Comparison of ENCODE assay signal across 35 mouse cellular contexts in genomic region chr10:42598615-42599014, GRCm38 (mm10). TPM values are rescaled to one million over a fixed set of nuclear protein-coding genes. Genes with fewer than 3 reads are reported as not detected.
"Had no signal": no experiment of that assay in that cellular context is flagged by ENCODE, and none has a peak within 500 bp of the region (broad histone marks: within the 10 kb centered on the region; RNA-seq: fewer than 3 reads in every experiment).

No protein-coding gene starts in this region.

- DNase-seq: gastrocnemius, postnatal 14 days; gastrocnemius, postnatal 36 days; heart, adult 18-20 months; heart, postnatal 10 days; kidney, adult 11 months; kidney, adult 2 months; kidney, adult 9 months; kidney, postnatal 14 days; kidney, postnatal 36 days; layer of hippocampus, adult 9-11 months; layer of hippocampus, postnatal 36 days; left cerebral cortex, postnatal 4 days; liver, embryonic 13.5 days; liver, postnatal 0 days had no signal

- H3K4me1 ChIP-seq: heart, embryonic 10.5 days; heart, embryonic 12.5 days; intestine, embryonic 15.5 days; kidney, embryonic 15.5 days; limb, embryonic 13.5 days; limb, embryonic 15.5 days; liver, embryonic 13.5 days; liver, embryonic 15.5 days had no signal

- H3K9me3 ChIP-seq: heart, embryonic 10.5 days; heart, embryonic 12.5 days; intestine, embryonic 15.5 days; kidney, embryonic 15.5 days; limb, embryonic 13.5 days; limb, embryonic 15.5 days; liver, embryonic 13.5 days; liver, embryonic 15.5 days had no signal

- H3K4me2 ChIP-seq: heart, embryonic 12.5 days; hindbrain, embryonic 14.5 days; intestine, embryonic 15.5 days; kidney, embryonic 15.5 days; limb, embryonic 13.5 days; limb, embryonic 15.5 days; liver, embryonic 13.5 days; liver, embryonic 15.5 days had no signal

- H3K27ac ChIP-seq: heart, embryonic 10.5 days; hindbrain, embryonic 14.5 days; intestine, embryonic 15.5 days; kidney, embryonic 15.5 days; kidney, postnatal 0 days; limb, embryonic 13.5 days; limb, embryonic 15.5 days; liver, embryonic 13.5 days; liver, embryonic 15.5 days had no signal

- H3K4me3 ChIP-seq: heart, embryonic 10.5 days; heart, embryonic 12.5 days; intestine, embryonic 15.5 days; kidney, embryonic 15.5 days; limb, embryonic 13.5 days; limb, embryonic 15.5 days; liver, embryonic 13.5 days; liver, embryonic 15.5 days had no signal

- H3K36me3 ChIP-seq: heart, embryonic 10.5 days; heart, embryonic 12.5 days; intestine, embryonic 15.5 days; kidney, embryonic 15.5 days; limb, embryonic 13.5 days; limb, embryonic 15.5 days; liver, embryonic 13.5 days; liver, embryonic 15.5 days had no signal

- ATAC-seq: hindbrain, embryonic 16.5 days; inflammation-experienced regulatory T-cells, adult 6 months; intestine, embryonic 15.5 days; liver, postnatal 0 days had no signal

- H3K9ac ChIP-seq: heart, embryonic 12.5 days; hindbrain, embryonic 14.5 days; intestine, embryonic 15.5 days; kidney, embryonic 15.5 days; limb, embryonic 13.5 days; limb, embryonic 15.5 days; liver, embryonic 13.5 days; liver, embryonic 15.5 days; liver, postnatal 0 days had no signal

RNA-seq across cellular contexts. Expression of gene Nr2e1, which starts 15.2 kb away (rescaled TPM):
- total RNA-seq: gastrocnemius, adult 8-10 months; gastrocnemius, postnatal 14 days; gastrocnemius, postnatal 36 days; heart, adult 18-20 months; heart, adult 8-10 months; heart, postnatal 10 days; heart, postnatal 25 days; hematopoietic stem cell, adult 5-6 weeks; liver, adult 2 months had no signal
- polyA plus RNA-seq: gonadal fat pad, adult 2 months; heart, embryonic 10.5 days; heart, embryonic 14.5 days; heart, embryonic 16.5 days; hindbrain, embryonic 14.5 days; inflammation-experienced regulatory T-cells, adult 6 months; intestine, embryonic 15.5 days; kidney, adult 2 months; kidney, postnatal 0 days; large intestine, adult 2 months; limb, embryonic 11.5 days; limb, embryonic 13.5 days; limb, embryonic 15.5 days; liver, adult 2 months; liver, embryonic 13.5 days; liver, embryonic 15.5 days; liver, postnatal 0 days had no signal
